Mouse (Mus musculus): Measurements from ENCODE around the gene Arhgap10.

- TF ChIP-seq CTCF (IDR thresholded peaks at IDR 0.05; ENCODE audit: extremely low read depth, insufficient read depth, low read length) (no peak), POLR2A (IDR thresholded peaks at IDR 0.05; ENCODE audit: extremely low read depth, insufficient read depth, low read length) (no peak)
Observed at GRCm38 (mm10) chr8:77526130-77526529, 8.4 kb upstream of the Arhgap10 start.
